Mouse (Mus musculus): ENCODE results near the gene Josd2. TPM values are rescaled to one million over a fixed set of nuclear protein-coding genes. Genes with fewer than 3 reads are reported as not detected.
A peak's percentile ranks its signal among the peaks of the same experiment; 100 is the strongest.

The Josd2 gene
- polyA plus RNA-seq, 1 experiment from 2014 or later = 76.8 TPM

DNA sequence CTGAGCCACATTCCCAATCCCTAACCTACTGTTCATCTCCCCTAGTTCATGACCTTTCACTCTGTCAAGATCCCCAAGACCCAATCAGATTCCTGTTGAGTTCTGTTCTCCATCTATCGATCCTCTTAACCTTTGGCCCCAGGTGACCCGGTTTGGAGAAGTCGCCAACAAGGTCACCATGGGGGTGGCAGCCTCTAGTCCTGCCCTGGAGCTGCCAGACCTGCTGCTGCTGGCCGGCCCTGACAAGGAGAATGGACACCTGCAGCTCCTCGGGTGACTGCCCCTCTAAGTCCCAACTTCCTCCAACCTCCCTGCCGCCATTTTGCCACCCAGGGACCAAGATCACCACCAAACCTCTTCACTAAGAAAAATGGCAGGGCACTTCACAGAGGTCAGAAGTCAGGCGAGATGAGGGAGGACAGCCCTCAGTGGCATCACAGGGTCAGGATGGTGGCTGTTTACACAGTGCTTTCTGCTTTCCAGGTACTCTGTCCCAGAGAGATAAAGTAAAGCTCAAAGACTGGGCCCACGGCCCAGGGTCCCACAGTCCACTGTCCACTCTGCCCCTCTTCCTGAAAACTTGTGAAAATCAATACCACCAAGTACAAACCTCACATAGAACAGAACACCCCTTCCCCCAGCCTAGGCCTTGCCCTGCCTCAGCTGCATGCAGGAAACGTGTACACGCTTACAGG, 29.7 kb downstream of the Josd2 start:
- H3K27ac ChIP-seq (replicated peaks) = peak overlapping the region; percentile 99
- H3K36me3 ChIP-seq = peaks cover 23% of the 10 kb centered on the region
- no peak for DNase-seq (ENCODE audit: low spot score)
- peaks cover 29% of the 10 kb centered on the region for H3K4me1 ChIP-seq
- H3K9me3 ChIP-seq (replicated peaks) = no peaks in the 10 kb centered on the region
- peak overlapping the region; percentile 86 for H3K4me3 ChIP-seq
- 84% methylated on average over 10 of the region's 10 CpGs for WGBS
- peaks cover 18% of the 10 kb centered on the region for H3K27me3 ChIP-seq (ENCODE audit: low read depth, poor library complexity, severe bottlenecking)

DNA sequence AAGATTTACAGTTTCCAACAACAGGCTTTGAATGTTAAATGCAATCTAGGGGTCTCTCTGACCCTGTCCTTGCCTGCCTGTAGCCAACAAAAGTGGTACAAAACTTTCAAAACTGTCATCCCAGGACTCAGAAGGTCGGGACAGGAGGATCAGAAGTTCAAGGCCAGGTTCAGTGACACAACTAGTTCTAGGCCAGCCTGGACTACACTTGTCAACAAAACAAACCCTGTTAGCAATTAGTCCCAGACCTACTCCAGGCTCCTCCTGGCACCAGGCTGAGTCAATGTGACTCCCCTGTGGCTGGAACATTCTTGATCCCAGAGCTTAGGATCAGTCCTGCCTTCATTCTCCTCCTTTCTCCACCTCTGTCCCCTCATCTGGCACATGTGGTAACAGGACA, 31.1 kb downstream of the Josd2 start:
- DNase-seq (ENCODE audit: low spot score) = no peak
- 89% methylated on average over 1 of the region's 1 CpGs for WGBS
- H3K4me1 ChIP-seq = peaks cover 29% of the 10 kb centered on the region
- H3K9me3 ChIP-seq (replicated peaks) = no peaks in the 10 kb centered on the region
- H3K4me3 ChIP-seq = no peak overlapping the region
- peaks cover 18% of the 10 kb centered on the region for H3K27me3 ChIP-seq (ENCODE audit: low read depth, poor library complexity, severe bottlenecking)
- H3K36me3 ChIP-seq = peaks cover 9% of the 10 kb centered on the region
- no peak overlapping the region for H3K27ac ChIP-seq (replicated peaks)

DNA sequence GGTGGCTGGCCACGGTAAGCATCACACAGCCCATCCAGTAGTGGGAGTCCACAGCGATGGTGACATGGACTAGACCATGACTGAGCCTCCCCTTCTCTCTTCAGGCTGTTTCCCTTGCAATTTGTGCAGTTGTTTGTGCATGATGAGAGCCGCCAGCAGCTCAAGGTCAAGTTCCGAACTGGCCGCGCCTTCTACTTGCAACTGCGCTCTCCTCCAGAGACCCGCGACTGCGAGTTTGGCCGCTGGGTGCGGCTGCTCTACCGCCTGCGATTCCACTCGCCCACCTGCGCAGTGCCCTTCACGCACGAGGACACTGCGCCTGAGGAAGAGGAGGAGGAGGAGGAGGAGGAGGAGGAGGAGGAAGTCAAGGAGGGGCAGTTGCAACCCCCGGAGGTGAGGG, 32.3 kb downstream of the Josd2 start:
- H3K4me1 ChIP-seq = peaks cover 24% of the 10 kb centered on the region
- no peak for DNase-seq (ENCODE audit: low spot score)
- no peak overlapping the region; the same call in 1 of the 2 replicates for H3K4me3 ChIP-seq
- 0 out of 2 replicates have a peak overlapping the region, but pooled peaks have one; percentile 13 for H3K27ac ChIP-seq (replicated peaks)
- no peaks in the 10 kb centered on the region for H3K36me3 ChIP-seq
- peaks cover 18% of the 10 kb centered on the region for H3K27me3 ChIP-seq (ENCODE audit: low read depth, poor library complexity, severe bottlenecking)
- WGBS = 63% methylated on average over 20 of the region's 20 CpGs
- H3K9me3 ChIP-seq (replicated peaks) = 0 out of 2 replicates have a peak, but pooled peaks cover 3% of the 10 kb centered on the region

DNA sequence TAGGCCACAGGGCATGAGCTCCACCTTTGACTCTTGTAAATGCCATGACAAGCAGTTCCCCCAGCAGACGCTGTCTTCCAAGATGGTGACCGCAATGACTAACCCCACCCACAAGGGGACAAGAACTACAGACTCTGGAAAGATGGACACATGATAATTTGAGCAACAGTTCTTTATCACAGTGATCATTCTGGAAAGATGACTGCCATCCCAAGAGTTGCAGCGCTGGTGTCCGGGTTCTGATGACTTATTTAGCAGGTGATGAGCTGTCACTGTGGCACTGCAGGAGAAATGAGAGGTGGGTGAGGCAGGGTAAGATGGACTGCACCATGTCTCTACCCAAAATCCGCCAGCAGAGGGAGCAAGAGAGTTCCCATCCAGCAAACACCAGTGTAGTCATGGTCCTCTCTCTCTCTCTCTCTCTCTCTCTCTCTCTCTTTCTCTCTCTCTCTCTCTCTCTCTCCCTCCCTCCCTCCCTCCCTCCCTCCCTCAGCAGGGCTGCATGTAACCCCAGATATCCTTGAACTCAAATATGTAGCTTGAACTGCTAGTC, 33.9 kb downstream of the Josd2 start:
- 44% methylated on average over 5 of the region's 5 CpGs for WGBS
- H3K4me1 ChIP-seq = peaks cover 14% of the 10 kb centered on the region
- peak; percentile 75 for DNase-seq (ENCODE audit: low spot score)
- H3K9me3 ChIP-seq (replicated peaks) = 0 out of 2 replicates have a peak, but pooled peaks cover 3% of the 10 kb centered on the region
- no peak overlapping the region for H3K4me3 ChIP-seq
- no peaks in the 10 kb centered on the region for H3K36me3 ChIP-seq
- H3K27ac ChIP-seq (replicated peaks) = no peak overlapping the region
- peaks cover 18% of the 10 kb centered on the region for H3K27me3 ChIP-seq (ENCODE audit: low read depth, poor library complexity, severe bottlenecking)

DNA sequence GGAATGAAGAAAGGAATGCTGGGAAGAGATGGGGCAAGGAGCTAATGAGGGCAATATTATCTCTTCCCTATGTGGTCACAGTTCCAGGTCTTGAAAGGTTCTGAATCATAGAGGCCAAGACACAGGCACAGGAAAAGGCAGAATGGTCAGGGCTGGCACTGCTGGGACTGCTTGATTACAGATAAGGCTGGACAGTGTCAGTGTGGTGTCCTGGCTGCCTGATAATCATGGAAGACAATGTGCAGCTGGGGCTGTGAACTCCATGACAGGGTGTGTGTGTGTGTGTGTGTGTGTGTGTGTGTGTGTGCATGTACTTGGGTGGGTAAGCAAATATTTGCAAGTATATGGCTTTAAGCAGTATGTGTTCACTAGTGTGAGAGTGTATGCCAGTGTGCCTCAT, 39.7 kb downstream of the Josd2 start:
- H3K27me3 ChIP-seq (ENCODE audit: low read depth, poor library complexity, severe bottlenecking) = 0 out of 2 replicates have a peak, but pooled peaks cover 7% of the 10 kb centered on the region

DNA sequence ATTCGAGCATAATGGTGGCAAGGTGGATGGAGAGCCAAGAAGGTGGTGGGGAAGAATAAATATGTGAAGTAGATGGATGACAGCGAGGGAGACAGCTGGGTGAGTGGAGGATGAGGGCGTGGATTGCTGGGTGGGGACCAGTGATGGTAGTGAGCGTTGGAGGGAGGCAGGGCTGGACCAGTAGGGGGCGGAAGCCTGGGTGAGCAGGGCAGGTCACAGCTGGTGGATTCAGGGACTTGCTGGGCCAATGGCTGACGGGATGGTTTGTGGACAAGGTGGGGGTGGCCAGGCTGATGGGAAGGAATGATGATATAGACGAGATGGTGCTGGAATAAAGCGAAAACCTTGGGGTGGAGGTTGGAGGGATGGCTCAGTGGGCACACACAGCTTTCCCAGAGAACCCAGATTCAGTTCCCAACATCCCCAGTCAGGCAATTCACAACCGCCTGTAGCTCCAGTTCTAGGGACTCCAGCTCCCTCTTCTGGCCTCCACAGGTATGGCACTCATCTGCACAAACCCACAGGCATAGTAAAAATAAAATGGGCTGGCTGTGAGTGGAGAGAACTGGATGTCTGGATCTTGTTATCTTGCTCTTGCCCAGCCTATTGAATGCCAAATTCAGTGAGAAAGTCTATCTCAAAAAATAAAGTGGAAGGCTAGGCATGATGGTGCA, 51.6 kb downstream of the Josd2 start:
- H3K27me3 ChIP-seq (ENCODE audit: low read depth, poor library complexity, severe bottlenecking) = peaks cover 39% of the 10 kb centered on the region
- no peaks in the 10 kb centered on the region for H3K36me3 ChIP-seq
- no peak for DNase-seq (ENCODE audit: low spot score)
- H3K27ac ChIP-seq (replicated peaks) = no peak overlapping the region
- WGBS = 75% methylated on average over 9 of the region's 9 CpGs
- no peak overlapping the region for H3K4me3 ChIP-seq
- no peaks in the 10 kb centered on the region for H3K9me3 ChIP-seq (replicated peaks)
- peaks cover 10% of the 10 kb centered on the region for H3K4me1 ChIP-seq

More for the DNA sequence above, 39.7 kb downstream of the Josd2 start:
- Histone ChIP-seq H3K36me3 (no peaks in the 10 kb centered on the region), H3K9me3 (replicated peaks) (peaks cover 5% of the 10 kb centered on the region; the same call in 1 of the 2 replicates), H3K4me3 (no peak overlapping the region), H3K27ac (replicated peaks) (no peak overlapping the region), H3K4me1 (no peaks in the 10 kb centered on the region)
- DNase-seq (ENCODE audit: low spot score) = no peak

DNA sequence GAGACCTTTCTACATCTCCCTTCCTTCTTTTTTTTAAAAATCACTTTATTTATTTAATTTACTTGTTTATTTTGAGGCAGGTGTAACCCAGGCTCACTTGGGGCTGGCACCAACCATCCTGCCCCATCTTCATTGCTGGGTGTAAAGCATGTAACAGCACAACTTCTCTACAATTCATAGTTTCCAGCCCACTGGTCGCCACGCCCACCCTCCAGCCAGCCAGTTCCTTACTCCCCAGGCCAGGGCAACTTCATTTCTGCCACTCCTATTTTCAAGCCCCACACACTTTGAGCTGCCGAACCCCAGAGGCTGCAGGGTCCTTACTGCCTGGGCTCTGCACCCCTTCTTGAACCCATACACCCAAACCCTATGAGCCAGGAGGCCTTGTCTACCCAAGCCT, 53.2 kb downstream of the Josd2 start:
- 65% methylated on average over 3 of the region's 3 CpGs for WGBS

More for the DNA sequence above, 53.2 kb downstream of the Josd2 start:
- no peak for DNase-seq (ENCODE audit: low spot score)
- Histone ChIP-seq H3K9me3 (replicated peaks) (no peaks in the 10 kb centered on the region), H3K27ac (replicated peaks) (no peak overlapping the region), H3K4me1 (peaks cover 22% of the 10 kb centered on the region), H3K36me3 (no peaks in the 10 kb centered on the region), H3K27me3 (ENCODE audit: low read depth, poor library complexity, severe bottlenecking) (peaks cover 55% of the 10 kb centered on the region), H3K4me3 (0 out of 2 replicates have a peak overlapping the region, but pooled peaks have one; percentile 36)

Small RNA genes lying within 50 kb of the gene (microRNA-seq; reads per million reads assigned to microRNA genes)
- gene Mir7052 = not detected

Other genes with a start within 250 kb of the Josd2 start
- gene Klk1, start 242.6 kb upstream of the Josd2 start, polyA plus RNA-seq (2016; fragmentation: Nextera tagmentation; extraction: Ambion mirVana) = not detected in 2 replicates
- 0.17 TPM in 1 of 2 replicates, not detected in the other for gene Gm36864, start 231.8 kb upstream of the Josd2 start, polyA plus RNA-seq (2016; fragmentation: Nextera tagmentation; extraction: Ambion mirVana)
- 1.6 and 1.7 TPM in 2 replicates for gene 1700028J19Rik, start 221.3 kb upstream of the Josd2 start, polyA plus RNA-seq (2016; fragmentation: Nextera tagmentation; extraction: Ambion mirVana)
- 172 and 189 TPM in 2 replicates for gene 2410002F23Rik, start 221.3 kb upstream of the Josd2 start, polyA plus RNA-seq (2016; fragmentation: Nextera tagmentation; extraction: Ambion mirVana)
- 0.17 TPM in 1 of 2 replicates, not detected in the other for gene Acp4, start 210.6 kb upstream of the Josd2 start, polyA plus RNA-seq (2016; fragmentation: Nextera tagmentation; extraction: Ambion mirVana)
- gene Gm15517, start 206.5 kb upstream of the Josd2 start, polyA plus RNA-seq (2016; fragmentation: Nextera tagmentation; extraction: Ambion mirVana) = not detected in 2 replicates
- gene Clec11a, start 161.1 kb upstream of the Josd2 start, polyA plus RNA-seq (2016; fragmentation: Nextera tagmentation; extraction: Ambion mirVana) = 2.2 and 2.4 TPM in 2 replicates
- 1.5 and 2.6 TPM in 2 replicates for gene Shank1, start 157.7 kb upstream of the Josd2 start, polyA plus RNA-seq (2016; fragmentation: Nextera tagmentation; extraction: Ambion mirVana)
- 1.9 and 2.0 TPM in 2 replicates for gene Syt3, start 83.9 kb upstream of the Josd2 start, polyA plus RNA-seq (2016; fragmentation: Nextera tagmentation; extraction: Ambion mirVana)
- gene 1700008O03Rik, start 82.2 kb upstream of the Josd2 start, polyA plus RNA-seq (2016; fragmentation: Nextera tagmentation; extraction: Ambion mirVana) = 1.7 TPM in 2 replicates
- gene Lrrc4b, start 39.0 kb upstream of the Josd2 start, polyA plus RNA-seq (2016; fragmentation: Nextera tagmentation; extraction: Ambion mirVana) = 2.4 and 3.5 TPM in 2 replicates
- 0.99 and 2.0 TPM in 2 replicates for gene Aspdh, start 2.6 kb upstream of the Josd2 start, polyA plus RNA-seq (2016; fragmentation: Nextera tagmentation; extraction: Ambion mirVana)
- gene Emc10, start 28.5 kb downstream of the Josd2 start, polyA plus RNA-seq (2016; fragmentation: Nextera tagmentation; extraction: Ambion mirVana) = 104 and 108 TPM in 2 replicates
- gene Fam71e1, start 28.6 kb downstream of the Josd2 start, polyA plus RNA-seq (2016; fragmentation: Nextera tagmentation; extraction: Ambion mirVana) = 20.5 and 27.6 TPM in 2 replicates
- gene Mybpc2, start 56.7 kb downstream of the Josd2 start, polyA plus RNA-seq (2016; fragmentation: Nextera tagmentation; extraction: Ambion mirVana) = 0.05 and 0.20 TPM in 2 replicates
- not detected in 2 replicates for gene Spib, start 64.1 kb downstream of the Josd2 start, polyA plus RNA-seq (2016; fragmentation: Nextera tagmentation; extraction: Ambion mirVana)
- gene Pold1, start 80.9 kb downstream of the Josd2 start, polyA plus RNA-seq (2016; fragmentation: Nextera tagmentation; extraction: Ambion mirVana) = 168 and 179 TPM in 2 replicates
- gene Nr1h2, start 86.0 kb downstream of the Josd2 start, polyA plus RNA-seq (2016; fragmentation: Nextera tagmentation; extraction: Ambion mirVana) = 82.8 and 84.2 TPM in 2 replicates
- gene Napsa, start 104.4 kb downstream of the Josd2 start, polyA plus RNA-seq (2016; fragmentation: Nextera tagmentation; extraction: Ambion mirVana) = 0.36 and 0.42 TPM in 2 replicates
- gene Kcnc3, start 122.7 kb downstream of the Josd2 start, polyA plus RNA-seq (2016; fragmentation: Nextera tagmentation; extraction: Ambion mirVana) = 1.1 and 1.2 TPM in 2 replicates
- gene Myh14, start 202.9 kb downstream of the Josd2 start, polyA plus RNA-seq (2016; fragmentation: Nextera tagmentation; extraction: Ambion mirVana) = 1.0 and 1.1 TPM in 2 replicates
- not detected in 2 replicates for gene Izumo2, start 240.8 kb downstream of the Josd2 start, polyA plus RNA-seq (2016; fragmentation: Nextera tagmentation; extraction: Ambion mirVana)

All from midbrain, embryonic 10.5 days (tissue).